Mouse (Mus musculus): ENCODE results near the gene Cabp1. TPM values are rescaled to one million over a fixed set of nuclear protein-coding genes. Genes with fewer than 3 reads are reported as not detected.

The Cabp1 gene
- polyA plus RNA-seq, 1 experiment, result 3.1 TPM

DNA sequence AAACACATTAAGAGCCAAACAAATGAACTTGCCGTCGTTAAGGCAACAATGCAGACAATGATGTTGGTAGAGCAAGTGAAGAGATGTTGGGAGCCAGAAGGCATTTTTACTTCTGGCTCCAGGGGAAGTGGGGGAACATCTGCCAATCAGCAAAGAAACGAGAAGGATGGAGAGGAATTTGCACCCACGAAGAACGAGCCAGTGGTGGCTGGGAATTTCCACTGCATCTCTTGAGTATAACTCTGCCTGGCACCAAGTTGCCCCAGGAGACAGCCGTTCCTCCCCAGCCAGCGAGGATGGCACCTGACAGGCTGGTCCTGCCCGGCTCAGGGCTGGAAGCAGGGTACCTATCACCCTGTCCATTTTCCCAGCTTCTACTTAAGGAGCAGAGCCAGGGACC lies 11.3 kb downstream of the Cabp1 start:
- Histone ChIP-seq H3K4me3 (no peak overlapping the region), H3K4me2 (ENCODE audit: low read depth) (no peak overlapping the region), H3K36me3 (ENCODE audit: control insufficient read depth, insufficient read depth) (no peaks in the 10 kb centered on the region), H3K79me2 (ENCODE audit: control insufficient read depth, insufficient read depth) (no peaks in the 10 kb centered on the region), H3K27me3 (ENCODE audit: control insufficient read depth, insufficient read depth, insufficient read length) (peaks cover 8% of the 10 kb centered on the region), H3ac (ENCODE audit: control insufficient read depth, insufficient read length) (no peak overlapping the region)
- TF ChIP-seq SRF (IDR thresholded peaks at IDR 0.05; ENCODE audit: control insufficient read depth, insufficient read length, low read depth), result no peak
- no peak for TF ChIP-seq POLR2A (IDR thresholded peaks at IDR 0.05; ENCODE audit: insufficient read length, low read depth)
- TF ChIP-seq REST (IDR thresholded peaks at IDR 0.05; ENCODE audit: insufficient read depth, insufficient read length), result no peak
- no peak for TF ChIP-seq E2F4 (IDR thresholded peaks at IDR 0.05; ENCODE audit: insufficient read depth)
- no peak for TF ChIP-seq TCF3 (IDR thresholded peaks at IDR 0.05; ENCODE audit: insufficient read length, low read depth)
- no peak for TF ChIP-seq TCF12 (IDR thresholded peaks at IDR 0.05; ENCODE audit: insufficient read depth, poor library complexity, severe bottlenecking)
- no peak for TF ChIP-seq MYOD1 (IDR thresholded peaks at IDR 0.05; ENCODE audit: control insufficient read depth in 1 of 3, insufficient read length in 2 of 3, low read depth in 2 of 3)
- TF ChIP-seq USF1 (IDR thresholded peaks at IDR 0.05; ENCODE audit: low read depth), result no peak
- no peak for TF ChIP-seq MAX (IDR thresholded peaks at IDR 0.05; ENCODE audit: low read depth)
- TF ChIP-seq CEBPB (IDR thresholded peaks at IDR 0.05; ENCODE audit: insufficient read depth, poor library complexity, severe bottlenecking), result no peak
- TF ChIP-seq POLR2AphosphoS2 (IDR thresholded peaks at IDR 0.05; ENCODE audit: insufficient read length, low read depth), result no peak
- no peak for TF ChIP-seq MYOG (IDR thresholded peaks at IDR 0.05; ENCODE audit: control insufficient read depth in 1 of 3, insufficient read depth in 1 of 3, insufficient read length in 2 of 3, low read depth in 2 of 3)

DNA sequence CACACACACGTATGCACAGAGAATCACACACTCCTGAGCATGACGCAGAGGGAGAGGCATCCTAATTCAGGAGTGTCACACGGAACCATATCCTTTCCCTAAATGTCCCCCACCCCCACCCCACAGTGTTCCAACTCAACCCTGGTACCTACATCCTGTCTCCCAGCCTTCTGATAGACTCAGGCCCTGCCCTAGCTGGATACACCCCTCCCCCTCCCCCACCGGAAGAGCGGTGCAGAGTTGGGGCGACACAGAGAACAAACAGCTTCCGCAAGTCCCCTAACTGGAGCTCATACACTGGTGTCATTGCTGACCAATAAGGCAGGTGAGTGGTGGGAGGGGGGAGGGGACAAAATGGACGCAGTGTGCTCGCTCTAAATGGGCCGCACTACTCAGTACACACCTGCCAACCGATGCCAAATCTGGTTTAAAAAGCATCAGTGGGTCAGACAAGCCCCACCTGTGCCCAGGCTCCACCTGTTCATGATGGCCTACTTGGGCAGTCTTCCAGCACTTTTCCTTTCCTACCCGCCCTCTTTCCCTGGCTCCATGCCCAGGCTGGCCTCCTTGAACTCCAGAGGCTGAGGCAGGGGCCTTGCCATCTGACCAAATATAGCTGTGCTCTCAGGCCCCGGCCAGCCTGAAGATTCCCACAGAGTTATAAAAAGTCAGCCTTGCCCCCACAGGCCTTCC lies 12.8 kb downstream of the Cabp1 start:
- TF ChIP-seq MAX (IDR thresholded peaks at IDR 0.05; ENCODE audit: low read depth) (no peak), MYOD1 (IDR thresholded peaks at IDR 0.05; ENCODE audit: control insufficient read depth in 1 of 3, insufficient read length in 2 of 3, low read depth in 2 of 3) (peak in 1 of 3 experiments; percentile 28), POLR2AphosphoS2 (IDR thresholded peaks at IDR 0.05; ENCODE audit: insufficient read length, low read depth) (no peak), CEBPB (IDR thresholded peaks at IDR 0.05; ENCODE audit: insufficient read depth, poor library complexity, severe bottlenecking) (no peak), MYOG (IDR thresholded peaks at IDR 0.05; ENCODE audit: control insufficient read depth in 1 of 3, insufficient read depth in 1 of 3, insufficient read length in 2 of 3, low read depth in 2 of 3) (peak in 1 of 3 experiments; percentile 42), POLR2A (IDR thresholded peaks at IDR 0.05; ENCODE audit: insufficient read length, low read depth) (no peak), E2F4 (IDR thresholded peaks at IDR 0.05; ENCODE audit: insufficient read depth) (no peak), USF1 (IDR thresholded peaks at IDR 0.05; ENCODE audit: low read depth) (no peak), SRF (IDR thresholded peaks at IDR 0.05; ENCODE audit: control insufficient read depth, insufficient read length, low read depth) (peak; percentile 13), TCF12 (IDR thresholded peaks at IDR 0.05; ENCODE audit: insufficient read depth, poor library complexity, severe bottlenecking) (no peak), REST (IDR thresholded peaks at IDR 0.05; ENCODE audit: insufficient read depth, insufficient read length) (no peak), TCF3 (IDR thresholded peaks at IDR 0.05; ENCODE audit: insufficient read length, low read depth) (no peak)
- Histone ChIP-seq H3K4me2 (ENCODE audit: low read depth) (no peak overlapping the region), H3K79me2 (ENCODE audit: control insufficient read depth, insufficient read depth) (no peaks in the 10 kb centered on the region), H3K27me3 (ENCODE audit: control insufficient read depth, insufficient read depth, insufficient read length) (peaks cover 17% of the 10 kb centered on the region), H3K4me3 (no peak overlapping the region), H3ac (ENCODE audit: control insufficient read depth, insufficient read length) (no peak overlapping the region), H3K36me3 (ENCODE audit: control insufficient read depth, insufficient read depth) (no peaks in the 10 kb centered on the region)

DNA sequence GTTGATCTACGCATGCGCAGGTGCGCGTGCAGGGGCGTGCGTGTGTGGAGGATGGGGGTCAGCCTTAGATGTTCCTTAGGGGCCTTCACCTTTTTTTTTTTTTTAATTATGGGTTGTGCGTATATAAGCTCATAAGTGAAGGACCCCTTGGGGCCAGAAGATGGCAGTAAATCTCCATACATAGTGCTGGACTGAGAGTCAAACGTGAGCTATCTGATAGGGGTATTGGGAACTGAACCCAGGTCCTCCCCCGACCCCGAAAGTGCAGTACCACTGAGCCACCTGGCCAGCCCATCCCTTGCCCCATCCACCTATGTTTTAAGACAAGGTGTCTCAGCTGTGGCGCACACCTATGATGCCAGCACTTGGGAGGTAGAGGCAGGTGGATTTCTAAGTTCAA lies 14.6 kb downstream of the Cabp1 start:
- H3K27me3 ChIP-seq (ENCODE audit: control insufficient read depth, insufficient read depth, insufficient read length), result peaks cover 24% of the 10 kb centered on the region
- H3K4me2 ChIP-seq (ENCODE audit: low read depth), result no peak overlapping the region
- H3K36me3 ChIP-seq (ENCODE audit: control insufficient read depth, insufficient read depth), result no peaks in the 10 kb centered on the region
- no peak overlapping the region for H3ac ChIP-seq (ENCODE audit: control insufficient read depth, insufficient read length)
- H3K4me3 ChIP-seq, result no peak overlapping the region
- H3K79me2 ChIP-seq (ENCODE audit: control insufficient read depth, insufficient read depth), result no peaks in the 10 kb centered on the region
- TF ChIP-seq TCF3 (IDR thresholded peaks at IDR 0.05; ENCODE audit: insufficient read length, low read depth) (no peak), MAX (IDR thresholded peaks at IDR 0.05; ENCODE audit: low read depth) (no peak), MYOG (IDR thresholded peaks at IDR 0.05; ENCODE audit: control insufficient read depth in 1 of 3, insufficient read depth in 1 of 3, insufficient read length in 2 of 3, low read depth in 2 of 3) (no peak), POLR2A (IDR thresholded peaks at IDR 0.05; ENCODE audit: insufficient read length, low read depth) (no peak), CEBPB (IDR thresholded peaks at IDR 0.05; ENCODE audit: insufficient read depth, poor library complexity, severe bottlenecking) (no peak)

DNA sequence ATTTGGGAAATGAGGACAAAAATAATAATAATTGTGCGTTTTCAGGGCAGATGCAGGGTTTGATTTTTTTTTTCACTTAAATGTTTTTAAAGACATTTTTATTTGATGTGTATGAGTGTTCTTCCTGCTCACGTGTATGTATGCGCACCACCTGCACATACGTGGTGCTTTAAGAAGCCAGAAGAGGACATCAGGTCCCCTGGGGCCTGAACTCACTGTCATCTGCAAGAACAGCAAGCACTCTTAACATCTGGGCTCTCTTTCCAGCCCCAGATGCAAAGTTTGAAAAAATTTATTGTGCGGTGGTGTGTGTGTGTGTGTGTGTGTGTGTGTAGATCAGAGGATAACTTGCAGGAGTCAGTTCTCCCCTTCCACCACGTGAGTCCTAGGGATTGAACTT lies 16.3 kb downstream of the Cabp1 start:
- Histone ChIP-seq H3K36me3 (ENCODE audit: control insufficient read depth, insufficient read depth) (no peaks in the 10 kb centered on the region), H3K4me2 (ENCODE audit: low read depth) (no peak overlapping the region), H3ac (ENCODE audit: control insufficient read depth, insufficient read length) (no peak overlapping the region), H3K79me2 (ENCODE audit: control insufficient read depth, insufficient read depth) (no peaks in the 10 kb centered on the region), H3K27me3 (ENCODE audit: control insufficient read depth, insufficient read depth, insufficient read length) (peaks cover 24% of the 10 kb centered on the region), H3K4me3 (no peak overlapping the region)
- TF ChIP-seq TCF3 (IDR thresholded peaks at IDR 0.05; ENCODE audit: insufficient read length, low read depth) (no peak), MYOG (IDR thresholded peaks at IDR 0.05; ENCODE audit: control insufficient read depth in 1 of 3, insufficient read depth in 1 of 3, insufficient read length in 2 of 3, low read depth in 2 of 3) (no peak), CEBPB (IDR thresholded peaks at IDR 0.05; ENCODE audit: insufficient read depth, poor library complexity, severe bottlenecking) (no peak)

DNA sequence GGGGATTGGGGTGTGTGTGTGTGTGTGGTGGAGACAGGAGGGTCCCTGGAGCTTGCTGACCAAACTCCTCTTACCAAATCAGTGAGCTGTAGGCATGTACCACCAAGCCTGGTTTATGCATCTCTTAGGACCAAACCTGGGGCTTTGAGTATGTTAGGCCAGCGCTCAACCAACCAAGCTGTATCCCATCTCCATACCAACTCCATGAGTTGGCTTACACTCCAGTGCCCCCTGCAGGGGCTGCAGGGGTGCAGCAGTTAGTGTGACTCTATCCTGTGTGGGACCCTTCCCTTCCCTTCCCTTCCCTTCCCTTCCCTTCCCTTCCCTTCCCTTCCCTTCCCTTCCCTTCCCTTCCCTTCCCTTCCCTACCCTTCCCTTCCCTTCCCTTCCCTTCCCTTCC lies 19.6 kb downstream of the Cabp1 start:
- Histone ChIP-seq H3K4me3 (no peak overlapping the region), H3ac (ENCODE audit: control insufficient read depth, insufficient read length) (no peak overlapping the region), H3K27me3 (ENCODE audit: control insufficient read depth, insufficient read depth, insufficient read length) (peaks cover 24% of the 10 kb centered on the region), H3K4me2 (ENCODE audit: low read depth) (no peak overlapping the region), H3K79me2 (ENCODE audit: control insufficient read depth, insufficient read depth) (no peaks in the 10 kb centered on the region), H3K36me3 (ENCODE audit: control insufficient read depth, insufficient read depth) (no peaks in the 10 kb centered on the region)
- TF ChIP-seq POLR2AphosphoS2 (IDR thresholded peaks at IDR 0.05; ENCODE audit: insufficient read length, low read depth) (no peak), POLR2A (IDR thresholded peaks at IDR 0.05; ENCODE audit: insufficient read length, low read depth) (no peak), CEBPB (IDR thresholded peaks at IDR 0.05; ENCODE audit: insufficient read depth, poor library complexity, severe bottlenecking) (no peak), MYOD1 (IDR thresholded peaks at IDR 0.05; ENCODE audit: control insufficient read depth in 1 of 3, insufficient read length in 2 of 3, low read depth in 2 of 3) (no peak), E2F4 (IDR thresholded peaks at IDR 0.05; ENCODE audit: insufficient read depth) (no peak), MYOG (IDR thresholded peaks at IDR 0.05; ENCODE audit: control insufficient read depth in 1 of 3, insufficient read depth in 1 of 3, insufficient read length in 2 of 3, low read depth in 2 of 3) (no peak), REST (IDR thresholded peaks at IDR 0.05; ENCODE audit: insufficient read depth, insufficient read length) (no peak), TCF12 (IDR thresholded peaks at IDR 0.05; ENCODE audit: insufficient read depth, poor library complexity, severe bottlenecking) (no peak), MAX (IDR thresholded peaks at IDR 0.05; ENCODE audit: low read depth) (no peak), TCF3 (IDR thresholded peaks at IDR 0.05; ENCODE audit: insufficient read length, low read depth) (no peak), USF1 (IDR thresholded peaks at IDR 0.05; ENCODE audit: low read depth) (no peak), SRF (IDR thresholded peaks at IDR 0.05; ENCODE audit: control insufficient read depth, insufficient read length, low read depth) (no peak)

Measured in myocyte (in vitro differentiated cells).